Mouse (Mus musculus): ENCODE results near the gene Aqp5. TPM values are rescaled to one million over a fixed set of nuclear protein-coding genes. Genes with fewer than 3 reads are reported as not detected.

The Aqp5 gene
- polyA plus RNA-seq, 1 experiment from 2014 or later: 1.00 TPM

DNA sequence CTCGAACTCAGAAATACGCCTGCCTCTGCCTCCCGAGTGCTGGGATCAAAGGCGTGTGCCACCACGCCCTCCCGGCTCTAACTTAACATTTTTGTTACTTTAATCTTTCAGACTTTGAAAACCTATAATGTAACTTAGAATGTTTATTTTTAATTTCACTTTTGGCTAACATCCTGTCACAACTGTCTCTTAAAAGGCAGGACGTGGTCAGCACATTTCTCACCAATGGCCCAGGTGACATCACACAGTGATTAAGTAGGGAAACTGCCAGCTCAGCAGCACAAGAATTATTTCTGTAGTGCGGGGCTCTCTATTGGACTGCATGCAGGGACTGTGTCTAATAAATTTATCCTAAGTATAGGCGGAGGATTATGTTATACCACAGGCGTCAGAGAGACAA lies 53.2 kb downstream of the Aqp5 start:
- Histone ChIP-seq H3K36me3 (0 out of 2 replicates have a peak, but pooled peaks cover 2% of the 10 kb centered on the region), H3K4me1 (peaks cover 53% of the 10 kb centered on the region), H3K27me3 (replicated peaks) (no peaks in the 10 kb centered on the region), H3K9ac (replicated peaks) (no peak overlapping the region), H3K4me2 (no peak overlapping the region), H3K4me3 (replicated peaks) (no peak overlapping the region), H3K27ac (replicated peaks) (peak overlapping the region; percentile 18; the same call in 1 of the 2 replicates), H3K9me3 (replicated peaks) (no peaks in the 10 kb centered on the region)
- ATAC-seq (ENCODE audit: low FRiP score): no peak
- 59% methylated on average over 10 of the region's 10 CpGs for WGBS

Other genes with a start within 250 kb of the Aqp5 start
- 7.9 and 11.9 TPM in 2 replicates for gene Fmnl3, start 220.3 kb upstream of the Aqp5 start, polyA plus RNA-seq (2015; fragmentation: Nextera tagmentation; extraction: Ambion mirVana)
- 289 and 350 TPM in 2 replicates for gene Tmbim6, start 197.9 kb upstream of the Aqp5 start, polyA plus RNA-seq (2015; fragmentation: Nextera tagmentation; extraction: Ambion mirVana)
- gene Nckap5l, start 133.0 kb upstream of the Aqp5 start, polyA plus RNA-seq (2015; fragmentation: Nextera tagmentation; extraction: Ambion mirVana): 12.4 and 13.0 TPM in 2 replicates
- 17.0 and 19.0 TPM in 2 replicates for gene Bcdin3d, start 116.1 kb upstream of the Aqp5 start, polyA plus RNA-seq (2015; fragmentation: Nextera tagmentation; extraction: Ambion mirVana)
- gene Faim2, start 62.6 kb upstream of the Aqp5 start, polyA plus RNA-seq (2015; fragmentation: Nextera tagmentation; extraction: Ambion mirVana): 50.7 and 57.5 TPM in 2 replicates
- gene Aqp2, start 11.7 kb upstream of the Aqp5 start, polyA plus RNA-seq (2015; fragmentation: Nextera tagmentation; extraction: Ambion mirVana): not detected in 2 replicates
- 0.64 and 0.72 TPM in 2 replicates for gene Aqp6, start 10.6 kb downstream of the Aqp5 start, polyA plus RNA-seq (2015; fragmentation: Nextera tagmentation; extraction: Ambion mirVana)
- gene Racgap1, start 60.9 kb downstream of the Aqp5 start, polyA plus RNA-seq (2015; fragmentation: Nextera tagmentation; extraction: Ambion mirVana): 59.4 and 84.9 TPM in 2 replicates
- gene Asic1, start 79.6 kb downstream of the Aqp5 start, polyA plus RNA-seq (2015; fragmentation: Nextera tagmentation; extraction: Ambion mirVana): 59.3 and 68.9 TPM in 2 replicates
- 80.2 and 91.5 TPM in 2 replicates for gene Smarcd1, start 111.3 kb downstream of the Aqp5 start, polyA plus RNA-seq (2015; fragmentation: Nextera tagmentation; extraction: Ambion mirVana)
- not detected in 2 replicates for gene Gm17349, start 114.7 kb downstream of the Aqp5 start, polyA plus RNA-seq (2015; fragmentation: Nextera tagmentation; extraction: Ambion mirVana)
- 4.5 and 5.2 TPM in 2 replicates for gene Gpd1, start 126.7 kb downstream of the Aqp5 start, polyA plus RNA-seq (2015; fragmentation: Nextera tagmentation; extraction: Ambion mirVana)
- 178 and 182 TPM in 2 replicates for gene Cox14, start 134.8 kb downstream of the Aqp5 start, polyA plus RNA-seq (2015; fragmentation: Nextera tagmentation; extraction: Ambion mirVana)
- 82.2 and 92.1 TPM in 2 replicates for gene Cers5, start 182.1 kb downstream of the Aqp5 start, polyA plus RNA-seq (2015; fragmentation: Nextera tagmentation; extraction: Ambion mirVana)

All from neural tube, embryonic 15.5 days (tissue).